In the genomic region with DNA sequence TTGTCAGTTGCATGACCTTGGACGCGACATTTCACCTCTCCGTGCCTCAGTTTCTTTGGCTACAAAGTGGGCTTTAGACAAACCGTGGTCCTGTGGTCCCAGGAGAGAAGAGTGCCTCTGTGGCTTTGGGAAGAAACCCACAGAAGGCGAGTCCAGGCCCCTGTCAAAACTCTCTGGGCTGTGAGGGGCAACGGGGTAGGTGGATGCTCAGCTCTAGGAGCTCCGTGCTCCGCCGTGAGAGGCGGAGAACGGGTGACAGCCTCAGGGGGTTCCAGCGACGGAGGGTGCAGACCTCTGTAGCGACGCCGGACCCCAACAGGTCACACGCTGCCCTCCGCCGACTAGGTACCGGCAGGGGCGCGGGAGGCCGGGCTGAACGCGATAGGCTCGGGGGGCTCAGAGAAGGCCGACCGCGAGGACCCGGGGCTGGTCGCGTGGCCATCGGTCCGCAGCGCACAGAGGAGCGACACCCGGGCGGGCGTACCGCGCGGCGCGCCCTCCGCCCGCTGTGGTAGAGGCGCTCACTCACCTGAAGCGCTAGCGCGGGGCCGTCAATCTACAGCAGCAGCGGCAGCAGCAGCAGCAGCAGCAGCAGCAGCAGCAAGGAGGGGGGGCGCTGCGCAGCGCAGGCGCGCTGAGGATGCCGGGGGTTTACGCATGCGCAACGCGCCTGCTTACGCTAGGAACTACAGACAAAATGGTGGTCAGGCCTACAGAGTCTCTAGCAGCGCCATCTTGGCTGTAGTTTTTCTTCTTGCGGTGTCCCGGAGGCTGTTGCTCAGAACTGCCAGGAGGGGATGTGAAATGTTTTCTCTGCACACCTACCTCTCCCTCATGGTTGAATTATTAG, we compare ENCODE assay signal across 8 mouse cellular contexts. TPM values are rescaled to one million over a fixed set of nuclear protein-coding genes. Genes with fewer than 3 reads are reported as not detected.
DNase-seq lines count a peak whose midpoint lies in the region; ATAC-seq lines count a peak whose summit lies in the region.

A gene (minus strand): TSS at position 587 of the 850 bp plus-strand sequence.

- DNase-seq in WW6 (ENCODE audit: low read depth, low spot score): peak; percentile 97
- peak; percentile 94 to 97 for DNase-seq in cerebellum, postnatal 4 days (ENCODE audit: low spot score in 2 of 2)
- DNase-seq in gastrocnemius, adult 18-20 months (ENCODE audit: low spot score): peak; percentile 95
- DNase-seq in left cerebral cortex, adult 18-20 months (ENCODE audit: low spot score in 2 of 2): peak; percentile 93 to 96
- peak; percentile 97 for DNase-seq in right cerebral cortex, adult 18-20 months
- DNase-seq in urinary bladder, postnatal 10 days (ENCODE audit: low spot score): peak; percentile 80

- peaks cover 7% of the 10 kb centered on the region; the same call in 1 of the 2 replicates for H3K79me2 ChIP-seq in macrophage (ENCODE audit: inconsistent target)

- peak within 1 kb of the TSS; percentile 87 for H3K4me2 ChIP-seq in hindbrain, embryonic 16.5 days (ENCODE audit: low read length)

- peak within 1 kb of the TSS; percentile 82 for H3K27ac ChIP-seq in hindbrain, embryonic 16.5 days (ENCODE audit: low read depth, low read length)
- H3K27ac ChIP-seq in macrophage: no peak within 1 kb of the TSS

- H3K36me3 ChIP-seq in hindbrain, embryonic 16.5 days (ENCODE audit: control insufficient read depth, insufficient read depth, low read length): no peaks in the 10 kb centered on the region
- no peaks in the 10 kb centered on the region for H3K36me3 ChIP-seq in macrophage (ENCODE audit: inconsistent target)

- under 1% methylated on average over 43 of the region's 66 CpGs for WGBS in hindbrain, embryonic 16.5 days
- WGBS in macrophage (ENCODE audit: missing documents): under 1% methylated on average over 65 of the region's 66 CpGs

- peak; percentile 96 for ATAC-seq in hindbrain, embryonic 16.5 days

- no peaks in the 10 kb centered on the region for H3K27me3 ChIP-seq in hindbrain, embryonic 16.5 days (replicated peaks; ENCODE audit: control insufficient read depth, insufficient read depth, low read length)

- H3K9ac ChIP-seq in hindbrain, embryonic 16.5 days (ENCODE audit: low read depth, low read length): peak within 1 kb of the TSS; percentile 74

- no peaks in the 10 kb centered on the region for H3K9me3 ChIP-seq in hindbrain, embryonic 16.5 days (ENCODE audit: control insufficient read depth, low read length)

- peak within 1 kb of the TSS; percentile 64 for H3K4me3 ChIP-seq in hindbrain, embryonic 16.5 days (ENCODE audit: low read length)
- peak within 1 kb of the TSS; percentile 57 for H3K4me3 ChIP-seq in macrophage (ENCODE audit: inconsistent target)

- H3K4me1 ChIP-seq in hindbrain, embryonic 16.5 days (ENCODE audit: control insufficient read depth, insufficient read depth, low read depth, low read length): peaks cover 11% of the 10 kb centered on the region

RNA-seq across cellular contexts. Expression of the gene that starts here (rescaled TPM):
- total RNA-seq in gastrocnemius, adult 18-20 months (2021): 10 to 100 TPM; 34.0 to 34.1 TPM
- 168 and 181 TPM in 2 replicates for polyA plus RNA-seq in hindbrain, embryonic 16.5 days (2015; fragmentation: Nextera tagmentation; extraction: Ambion mirVana)
- 100 to 1,000 TPM; 446 to 471 TPM for total RNA-seq in left cerebral cortex, adult 18-20 months (2021)
- 10 to 100 TPM in 15 of 26 experiments, 1 to 10 TPM in 10, under 1 TPM in 1; 0.99 to 31.0 (median 12.4) TPM for total RNA-seq in macrophage (2018; cell fraction: chromatin; rRNA removed)
- total RNA-seq in macrophage (2018; cell fraction: cytosol; rRNA removed): 10 to 100 TPM; 19.8 to 40.3 (median 23.6) TPM
- total RNA-seq in macrophage (2018; cell fraction: nucleus; rRNA removed): 10 to 100 TPM in 15 of 26 experiments, 1 to 10 TPM in 11; 5.0 to 22.3 (median 11.5) TPM
- polyA plus RNA-seq in macrophage (2018): 24.2 to 37.2 TPM (median 32.1 TPM) in 3 replicates

Comparison
In these comparisons a context has a peak if more than half of its experiments do, and no peak if none do; other contexts are left out.
1. RNA of the gene that starts here (total RNA-seq): 446 to 471 TPM in left cerebral cortex, adult 18-20 months; 34.0 to 34.1 TPM in gastrocnemius, adult 18-20 months; every median in the first group is over 10 times any median in the second.
2. Peak in every context shown above with its lines, with median percentiles within 50 percentile points of each other: DNase-seq.